Mouse (Mus musculus) cerebellum, adult (tissue): ENCODE data around the gene Uba2.
"Not testable (repeated sequence)": the region's sequence is repeated elsewhere in the genome, so short reads cannot be mapped to it uniquely, and the experiment has no call there.

Experiments used
- ATAC-seq: cut with Nextera tagmentation; 2 replicates; pipeline ENCODE4 v1.9.2; 2017; ENCODE audit warnings: mild to moderate bottlenecking, moderate library complexity, mixed read lengths; ENCODE audit not compliant: insufficient number of reproducible peaks, low FRiP score, low TSS enrichment

The Uba2 gene

GRCm38 (mm10) chr7:34167766-34168469, 1.5 kb downstream of the Uba2 start:
- no peak; the same call in 1 of the 2 replicates for ATAC-seq

GRCm38 (mm10) chr7:34166850-34167249, 2.5 kb downstream of the Uba2 start:
- no peak for ATAC-seq

- no peak for ATAC-seq
Observed at GRCm38 (mm10) chr7:34165999-34166398, 3.4 kb downstream of the Uba2 start.

- no peak for ATAC-seq
Observed at GRCm38 (mm10) chr7:34164671-34165070, 4.7 kb downstream of the Uba2 start.

GRCm38 (mm10) chr7:34159167-34159566, 10.2 kb downstream of the Uba2 start:
- ATAC-seq = no peak

GRCm38 (mm10) chr7:34157994-34158393, 11.4 kb downstream of the Uba2 start:
- no peak for ATAC-seq

GRCm38 (mm10) chr7:34147193-34147592, 22.2 kb downstream of the Uba2 start:
- ATAC-seq = no peak

GRCm38 (mm10) chr7:34141123-34141522, 28.3 kb downstream of the Uba2 start:
- no peak for ATAC-seq

- no peak for ATAC-seq
Observed at GRCm38 (mm10) chr7:34139493-34139892, 29.9 kb downstream of the Uba2 start.

- ATAC-seq = no peak
Observed at GRCm38 (mm10) chr7:34134336-34134735, 35.1 kb downstream of the Uba2 start.

GRCm38 (mm10) chr7:34133117-34133762, 36.2 kb downstream of the Uba2 start, which contains the start of gene Wtip:
Wtip (minus strand) TSS chr7:34133268.
- ATAC-seq = no peak

GRCm38 (mm10) chr7:34132355-34133079, 36.9 kb downstream of the Uba2 start:
- no peak for ATAC-seq

GRCm38 (mm10) chr7:34131959-34132354, 37.4 kb downstream of the Uba2 start:
- no peak for ATAC-seq

GRCm38 (mm10) chr7:34131118-34131517, 38.3 kb downstream of the Uba2 start:
- ATAC-seq = no peak

- no peak for ATAC-seq
Observed at GRCm38 (mm10) chr7:34126291-34126690, 43.1 kb downstream of the Uba2 start.

- ATAC-seq = no peak
Observed at GRCm38 (mm10) chr7:34125346-34125745, 44.1 kb downstream of the Uba2 start.

- ATAC-seq = no peak
Observed at GRCm38 (mm10) chr7:34122987-34123720, 46.2 kb downstream of the Uba2 start.

- ATAC-seq = not testable (repeated sequence)
Observed at GRCm38 (mm10) chr7:34120636-34121035, 48.8 kb downstream of the Uba2 start.

GRCm38 (mm10) chr7:34116601-34117000, 52.8 kb downstream of the Uba2 start:
- no peak for ATAC-seq

- no peak for ATAC-seq
Observed at GRCm38 (mm10) chr7:34109190-34109589, 60.2 kb downstream of the Uba2 start.

- no peak for ATAC-seq
Observed at GRCm38 (mm10) chr7:34101276-34101675, 68.1 kb downstream of the Uba2 start.
